Mouse (Mus musculus): Measurements from ENCODE around the gene Gpc6.

DNA sequence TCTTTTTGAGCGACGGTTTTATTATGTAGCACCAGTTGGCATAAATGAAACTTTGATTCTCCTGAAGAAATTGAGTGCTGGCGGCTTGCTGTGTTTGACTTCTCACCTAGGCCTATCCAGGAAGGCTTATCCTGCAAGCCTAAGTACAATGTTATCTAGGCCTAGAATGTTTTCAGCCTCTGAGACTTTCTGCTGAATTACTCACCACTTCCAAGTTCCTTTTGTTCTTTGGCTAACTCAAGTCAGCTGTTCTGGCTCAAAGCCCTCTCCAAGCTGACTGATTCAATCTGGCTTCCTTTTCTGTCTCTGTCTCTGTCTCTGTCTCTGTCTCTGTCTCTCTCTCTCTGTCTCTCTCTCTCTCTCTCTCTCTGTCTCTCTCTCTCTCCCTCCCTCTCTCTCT lies 188.0 kb downstream of the Gpc6 start:
- no peak for TF ChIP-seq CTCF (IDR thresholded peaks at IDR 0.05; ENCODE audit: low read depth, low read length)
- TF ChIP-seq POLR2A (IDR thresholded peaks at IDR 0.05; ENCODE audit: borderline replicate concordance, low read depth, low read length): no peak

All from bone marrow macrophage, adult 2 months (primary cell).